Mouse (Mus musculus) heart, embryonic 16.5 days (tissue): Measurements from ENCODE around the gene Nav1. TPM values are rescaled to one million over a fixed set of nuclear protein-coding genes. Genes with fewer than 3 reads are reported as not detected.

Experiments
- ATAC-seq: fragments of 200-750 bp; cut with Nextera tagmentation; replicated peaks from 2 replicates; pipeline ENCODE4 v1.8.0; 2017; ENCODE audit warnings: moderate number of reproducible peaks; ENCODE audit not compliant: insufficient read depth, low FRiP score; ENCODE audit errors: extremely low read depth
- H3K27ac ChIP-seq: fragments of 300-500 bp; sonication (generic); 2 replicates; pipeline ENCODE4 v1.5.1; 2014; ENCODE audit warnings: mild to moderate bottlenecking, low read length, control low read depth, moderate library complexity
- H3K27me3 ChIP-seq: fragments of 300-500 bp; sonication (generic); 2 replicates; pipeline ENCODE4 v1.6.1; 2014; ENCODE audit warnings: low read length, mixed read lengths; ENCODE audit not compliant: control insufficient read depth, insufficient read depth
- H3K36me3 ChIP-seq: fragments of 300-500 bp; sonication (generic); 2 replicates; pipeline ENCODE4 v1.6.1; 2014; ENCODE audit not compliant: control insufficient read depth, insufficient read depth
- H3K4me1 ChIP-seq: fragments of 300-500 bp; sonication (generic); 2 replicates; pipeline ENCODE4 v1.6.1; 2014; ENCODE audit warnings: low read length, mixed read lengths; ENCODE audit not compliant: control insufficient read depth, insufficient read depth
- H3K4me2 ChIP-seq: fragments of 300-500 bp; sonication (generic); 2 replicates; pipeline ENCODE4 v1.6.1; 2014; ENCODE audit warnings: low read depth, mild to moderate bottlenecking, control low read depth, low read length
- H3K4me3 ChIP-seq: fragments of 300-500 bp; sonication (generic); 2 replicates; pipeline ENCODE4 v1.5.1; 2014; ENCODE audit warnings: mild to moderate bottlenecking, control low read depth, low read length
- H3K9ac ChIP-seq: fragments of 300-500 bp; sonication (generic); 2 replicates; pipeline ENCODE4 v1.6.1; 2014; ENCODE audit warnings: low read length, control low read depth
- H3K9me3 ChIP-seq: fragments of 300-500 bp; sonication (generic); replicated peaks from 2 replicates; pipeline ENCODE4 v1.6.1; 2016; ENCODE audit warnings: low read length; ENCODE audit not compliant: control insufficient read depth
- WGBS: fragments of 180-500 bp; shearing (Covaris S2); extraction: QIAGEN DNeasy Blood & Tissue Kit; methylation state at CpG from one replicate; pipeline ENCODE4 v1.1.7; 2014; 5-methylcytosine and 5-hydroxymethylcytosine counted together
- polyA plus RNA-seq: library from polyadenylated mRNA; unstranded; fragments of >200 nt; fragmentation: Nextera tagmentation; extraction: Ambion mirVana; gene quantifications from 2 replicates; pipeline ENCODE4 v1.2.1, GENCODE M21; 2015

Gene Nav1
- polyA plus RNA-seq, 1 experiment from 2014 or later = 22.6 TPM

GRCm38 (mm10) chr1:135624646-135625045 lies 17.6 kb upstream of the Nav1 start:
- 70% methylated on average over 5 of the region's 5 CpGs for WGBS
- ATAC-seq = no peak
- no peak overlapping the region for H3K4me3 ChIP-seq
- peaks cover 4% of the 10 kb centered on the region for H3K4me1 ChIP-seq
- no peaks in the 10 kb centered on the region for H3K27me3 ChIP-seq
- H3K4me2 ChIP-seq = no peak overlapping the region
- H3K36me3 ChIP-seq = no peaks in the 10 kb centered on the region
- no peaks in the 10 kb centered on the region for H3K9me3 ChIP-seq
- H3K9ac ChIP-seq = no peak overlapping the region
- no peak overlapping the region for H3K27ac ChIP-seq

DNA sequence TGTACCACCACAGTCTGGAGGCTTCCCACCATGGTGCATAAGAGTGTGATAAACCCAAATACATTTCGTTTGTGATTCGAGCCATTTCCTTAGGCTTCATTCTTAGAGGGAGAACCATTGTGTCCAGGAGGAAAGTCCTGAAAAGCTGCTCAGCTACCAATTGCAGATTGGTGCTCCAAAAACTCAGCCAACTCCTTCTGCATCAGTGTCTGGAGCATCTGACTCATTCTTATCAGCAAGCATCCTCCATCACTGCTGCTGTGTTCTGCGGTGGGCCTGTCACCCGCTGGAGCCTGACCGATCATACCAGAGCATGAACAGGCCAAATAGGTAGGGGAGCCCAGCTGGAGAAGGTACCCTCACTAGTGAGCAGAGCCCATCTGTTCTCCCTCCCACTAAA lies 16.0 kb upstream of the Nav1 start:
- no peak overlapping the region for H3K4me2 ChIP-seq
- ATAC-seq = no peak
- H3K27me3 ChIP-seq = no peaks in the 10 kb centered on the region
- WGBS = 78% methylated on average over 5 of the region's 5 CpGs
- no peaks in the 10 kb centered on the region for H3K9me3 ChIP-seq
- no peaks in the 10 kb centered on the region for H3K36me3 ChIP-seq
- no peak overlapping the region for H3K9ac ChIP-seq
- H3K4me3 ChIP-seq = no peak overlapping the region
- H3K4me1 ChIP-seq = peaks cover 4% of the 10 kb centered on the region
- H3K27ac ChIP-seq = no peak overlapping the region

GRCm38 (mm10) chr1:135621307-135621706 lies 14.2 kb upstream of the Nav1 start:
- no peak for ATAC-seq
- Histone ChIP-seq H3K27ac (no peak overlapping the region), H3K4me2 (no peak overlapping the region), H3K9me3 (no peaks in the 10 kb centered on the region), H3K36me3 (no peaks in the 10 kb centered on the region), H3K4me3 (no peak overlapping the region), H3K27me3 (no peaks in the 10 kb centered on the region), H3K4me1 (peaks cover 5% of the 10 kb centered on the region), H3K9ac (no peak overlapping the region)
- WGBS = 44% methylated on average over 3 of the region's 3 CpGs

DNA sequence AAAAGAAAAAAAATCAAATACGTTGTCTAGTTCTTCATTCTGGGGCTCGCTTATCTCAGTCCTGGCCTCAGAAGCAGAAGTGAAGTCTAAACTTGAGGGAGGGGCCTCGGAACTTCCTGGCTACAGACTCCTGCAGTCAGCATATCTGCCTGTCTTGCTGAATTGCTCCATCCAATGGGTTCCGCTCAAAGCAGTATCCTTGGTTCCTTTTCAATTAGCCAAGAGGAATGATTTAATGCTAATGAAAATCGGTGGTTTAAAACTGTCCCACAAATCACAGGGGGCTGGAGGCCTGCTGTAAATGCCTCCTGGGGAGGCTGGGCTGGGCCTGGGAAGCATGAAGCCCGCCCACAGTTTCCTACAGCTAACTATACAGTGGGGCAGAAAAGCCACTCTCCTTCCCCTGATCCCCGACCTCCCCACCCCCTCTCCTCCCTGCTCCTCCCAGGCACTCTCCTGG lies 12.9 kb upstream of the Nav1 start:
- H3K36me3 ChIP-seq = no peaks in the 10 kb centered on the region
- no peaks in the 10 kb centered on the region for H3K9me3 ChIP-seq
- H3K27me3 ChIP-seq = no peaks in the 10 kb centered on the region
- no peak overlapping the region for H3K4me3 ChIP-seq
- H3K4me1 ChIP-seq = peaks cover 10% of the 10 kb centered on the region
- H3K4me2 ChIP-seq = no peak overlapping the region
- 21% methylated on average over 7 of the region's 7 CpGs for WGBS
- no peak overlapping the region; the same call in 1 of the 2 replicates for H3K27ac ChIP-seq
- ATAC-seq = no peak; the same call in 1 of the 2 replicates
- no peak overlapping the region for H3K9ac ChIP-seq

DNA sequence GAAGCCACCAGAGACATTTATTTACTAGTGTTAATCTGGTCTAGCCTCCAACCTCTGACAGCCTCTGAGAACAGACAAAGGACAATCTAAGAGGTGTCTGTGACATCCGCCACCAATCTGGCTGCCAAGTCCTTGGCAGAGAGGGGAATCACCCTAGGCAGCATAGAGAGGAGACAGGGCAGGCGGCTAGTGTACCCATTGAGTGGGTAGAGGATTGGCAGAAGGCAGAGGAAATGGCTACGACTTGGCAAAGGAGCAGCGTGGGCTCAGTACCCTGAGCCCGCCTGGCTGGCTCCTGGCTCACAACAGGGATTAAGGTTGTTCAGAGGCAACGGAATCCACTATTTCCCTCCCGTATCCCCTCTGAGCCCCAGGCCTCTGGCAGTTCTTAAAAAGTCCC lies 12.0 kb upstream of the Nav1 start:
- no peak overlapping the region for H3K4me3 ChIP-seq
- H3K9ac ChIP-seq = no peak overlapping the region
- no peaks in the 10 kb centered on the region for H3K27me3 ChIP-seq
- H3K36me3 ChIP-seq = no peaks in the 10 kb centered on the region
- WGBS = 60% methylated on average over 7 of the region's 7 CpGs
- no peak overlapping the region for H3K27ac ChIP-seq
- no peak for ATAC-seq
- H3K4me1 ChIP-seq = peaks cover 10% of the 10 kb centered on the region
- H3K9me3 ChIP-seq = no peaks in the 10 kb centered on the region
- H3K4me2 ChIP-seq = no peak overlapping the region

DNA sequence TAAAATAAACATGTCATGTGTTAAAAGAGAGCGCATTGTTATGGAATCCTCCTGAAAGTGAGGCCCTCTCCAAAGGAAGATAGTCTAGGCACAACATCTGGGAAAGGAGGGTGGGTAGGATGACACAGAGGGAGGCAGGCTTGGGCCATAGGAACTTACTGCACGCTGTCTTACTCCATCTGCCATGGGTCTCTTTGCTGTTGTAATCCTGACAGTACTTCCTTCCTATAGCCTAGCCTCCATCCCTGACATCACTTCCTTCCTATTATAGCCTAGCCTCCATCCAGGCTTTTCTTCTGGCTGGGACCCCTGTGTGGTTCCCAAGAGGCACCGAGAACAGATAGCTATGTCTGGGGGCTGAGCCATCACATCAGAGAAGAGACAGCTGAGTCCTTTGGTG lies 10.2 kb upstream of the Nav1 start:
- Histone ChIP-seq H3K27me3 (no peaks in the 10 kb centered on the region), H3K9me3 (no peaks in the 10 kb centered on the region), H3K27ac (no peak overlapping the region), H3K4me3 (no peak overlapping the region), H3K4me1 (peaks cover 10% of the 10 kb centered on the region), H3K36me3 (no peaks in the 10 kb centered on the region), H3K4me2 (no peak overlapping the region), H3K9ac (no peak overlapping the region)
- ATAC-seq = no peak
- WGBS = 68% methylated on average over 3 of the region's 3 CpGs

- H3K9ac ChIP-seq = no peak overlapping the region
- WGBS = 17% methylated on average over 20 of the region's 20 CpGs
- peak overlapping the region; percentile 38; the same call in 1 of the 2 replicates for H3K4me2 ChIP-seq
- no peaks in the 10 kb centered on the region for H3K9me3 ChIP-seq
- no peaks in the 10 kb centered on the region for H3K27me3 ChIP-seq
- no peak for ATAC-seq
- H3K27ac ChIP-seq = no peak overlapping the region
- H3K4me3 ChIP-seq = no peak overlapping the region
- H3K4me1 ChIP-seq = peaks cover 10% of the 10 kb centered on the region
- H3K36me3 ChIP-seq = no peaks in the 10 kb centered on the region
Observed at GRCm38 (mm10) chr1:135615715-135616641, 8.9 kb upstream of the Nav1 start.

GRCm38 (mm10) chr1:135609621-135610020 lies 2.5 kb upstream of the Nav1 start:
- WGBS = 72% methylated on average over 4 of the region's 4 CpGs

GRCm38 (mm10) chr1:135606355-135607015 lies 610 bp downstream of the Nav1 start:
- ATAC-seq = no peak
- H3K36me3 ChIP-seq = no peaks in the 10 kb centered on the region
- H3K4me1 ChIP-seq = no peaks in the 10 kb centered on the region
- no peak overlapping the region for H3K4me3 ChIP-seq
- H3K4me2 ChIP-seq = no peak overlapping the region
- WGBS = 86% methylated on average over 12 of the region's 12 CpGs
- no peak overlapping the region for H3K27ac ChIP-seq
- no peaks in the 10 kb centered on the region for H3K27me3 ChIP-seq
- no peaks in the 10 kb centered on the region for H3K9me3 ChIP-seq
- no peak overlapping the region for H3K9ac ChIP-seq

More at GRCm38 (mm10) chr1:135609621-135610020, 2.5 kb upstream of the Nav1 start:
- H3K9ac ChIP-seq = no peak overlapping the region
- H3K36me3 ChIP-seq = no peaks in the 10 kb centered on the region
- H3K27ac ChIP-seq = no peak overlapping the region
- no peak overlapping the region for H3K4me2 ChIP-seq
- no peak overlapping the region for H3K4me3 ChIP-seq
- no peaks in the 10 kb centered on the region for H3K9me3 ChIP-seq
- H3K27me3 ChIP-seq = no peaks in the 10 kb centered on the region
- no peak for ATAC-seq
- H3K4me1 ChIP-seq = no peaks in the 10 kb centered on the region
